ENCODE assay signal across 8 mouse cellular contexts in genomic region chr4:55349452-55350218, GRCm38 (mm10). TPM values are rescaled to one million over a fixed set of nuclear protein-coding genes. Genes with fewer than 3 reads are reported as not detected.
A peak's percentile ranks its signal among the peaks of the same experiment; 100 is the strongest.
DNase-seq lines count a peak whose midpoint lies in the region; ATAC-seq lines count a peak whose summit lies in the region.

Gene Rad23b (plus strand): TSS chr4:55350043.

- 0 out of 2 replicates have a peak, but pooled peaks cover 5% of the 10 kb centered on the region for H3K4me1 ChIP-seq in forebrain, embryonic 11.5 days (replicated peaks; ENCODE audit: control insufficient read depth, insufficient read depth, low read length)
- H3K4me1 ChIP-seq in heart, embryonic 16.5 days (ENCODE audit: control insufficient read depth, insufficient read depth, low read length) = peaks cover 28% of the 10 kb centered on the region
- H3K4me1 ChIP-seq in liver, embryonic 15.5 days (replicated peaks) = peaks cover 41% of the 10 kb centered on the region
- peaks cover 14% of the 10 kb centered on the region for H3K4me1 ChIP-seq in neural tube, embryonic 12.5 days

- no peaks in the 10 kb centered on the region for H3K36me3 ChIP-seq in forebrain, embryonic 11.5 days (ENCODE audit: control insufficient read depth, insufficient read depth, low read length)
- no peaks in the 10 kb centered on the region for H3K36me3 ChIP-seq in heart, embryonic 16.5 days (ENCODE audit: control insufficient read depth, insufficient read depth)
- H3K36me3 ChIP-seq in liver, embryonic 15.5 days (replicated peaks) = no peaks in the 10 kb centered on the region
- H3K36me3 ChIP-seq in neural tube, embryonic 12.5 days = no peaks in the 10 kb centered on the region

- under 1% methylated on average over 73 of the region's 77 CpGs for WGBS in forebrain, embryonic 11.5 days
- WGBS in heart, embryonic 16.5 days = 0% methylated on average over 77 of the region's 77 CpGs
- WGBS in liver, embryonic 15.5 days (ENCODE audit: insufficient replicate concordance) = under 1% methylated on average over 77 of the region's 77 CpGs
- WGBS in neural tube, embryonic 12.5 days = under 1% methylated on average over 77 of the region's 77 CpGs

- peak within 1 kb of the TSS; percentile 80 for H3K4me2 ChIP-seq in forebrain, embryonic 11.5 days (ENCODE audit: low read depth, low read length, severe bottlenecking)
- peak within 1 kb of the TSS; percentile 92 for H3K4me2 ChIP-seq in heart, embryonic 16.5 days (ENCODE audit: low read depth, low read length)
- peak within 1 kb of the TSS; percentile 94 for H3K4me2 ChIP-seq in liver, embryonic 15.5 days
- peak within 1 kb of the TSS; percentile 65 for H3K4me2 ChIP-seq in neural tube, embryonic 12.5 days (replicated peaks)

- H3K9me3 ChIP-seq in forebrain, embryonic 11.5 days (ENCODE audit: control insufficient read depth, low read length) = no peaks in the 10 kb centered on the region
- no peaks in the 10 kb centered on the region for H3K9me3 ChIP-seq in heart, embryonic 16.5 days (replicated peaks; ENCODE audit: control insufficient read depth, low read length)
- H3K9me3 ChIP-seq in liver, embryonic 15.5 days (replicated peaks) = no peaks in the 10 kb centered on the region
- no peaks in the 10 kb centered on the region for H3K9me3 ChIP-seq in neural tube, embryonic 12.5 days

- peak; percentile 99 for ATAC-seq in forebrain, embryonic 11.5 days (replicated peaks; ENCODE audit: low FRiP score)
- ATAC-seq in heart, embryonic 16.5 days (replicated peaks; ENCODE audit: extremely low read depth, insufficient read depth, low FRiP score) = peak; percentile 98
- peak; percentile 89 for ATAC-seq in liver, embryonic 15.5 days (ENCODE audit: insufficient read depth)
- ATAC-seq in neural tube, embryonic 12.5 days (ENCODE audit: low FRiP score, low read depth) = peak; percentile 97

- peak; percentile 100 for DNase-seq in CD8-positive naive resting alpha-beta T cell, adult 2 months (ENCODE audit: low read depth in 2 of 2, low spot score in 2 of 2)
- peak; percentile 95 for DNase-seq in c-Kit-positive CD71-negative TER-119-negative erythroid progenitor cells, embryonic 14.5 days (ENCODE audit: low read depth)
- peak; percentile 100 for DNase-seq in forebrain, embryonic 11.5 days (ENCODE audit: low spot score)
- peak; percentile 99 to 100 for DNase-seq in kidney, postnatal 36 days
- peak; percentile 96 for DNase-seq in telencephalon, adult 2 months (ENCODE audit: low read depth, low spot score)

- peak within 1 kb of the TSS; percentile 90 for H3K27ac ChIP-seq in forebrain, embryonic 11.5 days (ENCODE audit: low read depth, low read length)
- peak within 1 kb of the TSS; percentile 93 for H3K27ac ChIP-seq in heart, embryonic 16.5 days (ENCODE audit: low read length)
- peak within 1 kb of the TSS; percentile 92 for H3K27ac ChIP-seq in liver, embryonic 15.5 days (replicated peaks)
- H3K27ac ChIP-seq in neural tube, embryonic 12.5 days = peak within 1 kb of the TSS; percentile 85

- no peaks in the 10 kb centered on the region for H3K27me3 ChIP-seq in forebrain, embryonic 11.5 days (ENCODE audit: control insufficient read depth, insufficient read depth, low read length)
- H3K27me3 ChIP-seq in heart, embryonic 16.5 days (ENCODE audit: control insufficient read depth, insufficient read depth, low read length) = no peaks in the 10 kb centered on the region
- no peaks in the 10 kb centered on the region for H3K27me3 ChIP-seq in liver, embryonic 15.5 days
- H3K27me3 ChIP-seq in neural tube, embryonic 12.5 days (replicated peaks) = no peaks in the 10 kb centered on the region

- peak within 1 kb of the TSS; percentile 96 for H3K4me3 ChIP-seq in forebrain, embryonic 11.5 days (ENCODE audit: low read depth, low read length)
- H3K4me3 ChIP-seq in heart, embryonic 16.5 days (ENCODE audit: low read length) = peak within 1 kb of the TSS; percentile 87
- peak within 1 kb of the TSS; percentile 98 for H3K4me3 ChIP-seq in liver, embryonic 15.5 days (replicated peaks)
- H3K4me3 ChIP-seq in neural tube, embryonic 12.5 days = peak within 1 kb of the TSS; percentile 94

- H3K9ac ChIP-seq in forebrain, embryonic 11.5 days (ENCODE audit: low read length) = peak within 1 kb of the TSS; percentile 96
- H3K9ac ChIP-seq in heart, embryonic 16.5 days (ENCODE audit: low read length) = peak within 1 kb of the TSS; percentile 99
- H3K9ac ChIP-seq in liver, embryonic 15.5 days = peak within 1 kb of the TSS; percentile 98
- peak within 1 kb of the TSS; percentile 95 for H3K9ac ChIP-seq in neural tube, embryonic 12.5 days

RNA-seq across cellular contexts. Expression of gene Rad23b, which starts in this region (rescaled TPM):
- 83.4 and 96.6 TPM in 2 replicates for polyA plus RNA-seq in forebrain, embryonic 11.5 days (2014; fragmentation: Nextera tagmentation; extraction: Ambion mirVana)
- polyA plus RNA-seq in heart, embryonic 16.5 days (2015; fragmentation: Nextera tagmentation; extraction: Ambion mirVana) = 55.2 and 58.9 TPM in 2 replicates
- 33.5 and 36.6 TPM in 2 replicates for polyA plus RNA-seq in liver, embryonic 15.5 days (2015; fragmentation: Nextera tagmentation; extraction: Ambion mirVana)
- 114 and 120 TPM in 2 replicates for polyA plus RNA-seq in neural tube, embryonic 12.5 days (2016; fragmentation: Nextera tagmentation; extraction: Ambion mirVana)

Comparison
In these comparisons a context has a peak if more than half of its experiments do, and no peak if none do; other contexts are left out.
1. Peak in every context shown above with its lines: DNase-seq, ATAC-seq, H3K4me3 ChIP-seq and H3K27ac ChIP-seq.